Mouse (Mus musculus) forebrain, postnatal 0 days (tissue): ENCODE measurements around the gene Brd1. TPM values are rescaled to one million over a fixed set of nuclear protein-coding genes. Genes with fewer than 3 reads are reported as not detected.

Source experiments
- ATAC-seq: fragments of 200-750 bp; cut with Nextera tagmentation; 2 replicates; pipeline ENCODE4 v1.8.0; 2017; ENCODE audit warnings: mild to moderate bottlenecking, moderate library complexity
- DNase-seq: peaks from one replicate; pipeline ENCODE4 v3.0.0-alpha.2; 2015
- H3K27ac ChIP-seq: fragments of 300-500 bp; sonication (generic); 2 replicates; pipeline ENCODE4 v1.5.1; 2014; ENCODE audit warnings: low read depth, mild to moderate bottlenecking, antibody characterized with exemption, low read length, moderate library complexity, mixed read lengths
- H3K27me3 ChIP-seq: fragments of 300-500 bp; sonication (generic); 2 replicates; pipeline ENCODE4 v1.6.1; 2014; ENCODE audit warnings: mild to moderate bottlenecking, low read length, mixed read lengths; ENCODE audit not compliant: insufficient read depth
- H3K36me3 ChIP-seq: fragments of 300-500 bp; sonication (generic); 2 replicates; pipeline ENCODE4 v1.6.1; 2014; ENCODE audit warnings: mild to moderate bottlenecking, moderate library complexity; ENCODE audit not compliant: insufficient read depth
- H3K4me1 ChIP-seq: fragments of 300-500 bp; sonication (generic); 2 replicates; pipeline ENCODE4 v1.6.1; 2014; ENCODE audit warnings: antibody characterized with exemption; ENCODE audit not compliant: insufficient read depth
- H3K4me2 ChIP-seq: fragments of 300-500 bp; sonication (generic); 2 replicates; pipeline ENCODE4 v1.6.1; 2014; ENCODE audit warnings: low read depth, mild to moderate bottlenecking, moderate library complexity
- H3K4me3 ChIP-seq: fragments of 300-500 bp; sonication (generic); 2 replicates; pipeline ENCODE4 v1.5.1; 2014; ENCODE audit warnings: low read depth, low read length, mixed read lengths
- H3K9ac ChIP-seq: fragments of 300-500 bp; sonication (generic); 2 replicates; pipeline ENCODE4 v1.6.1; 2014; ENCODE audit warnings: mild to moderate bottlenecking
- H3K9me3 ChIP-seq: fragments of 300-500 bp; sonication (generic); 2 replicates; pipeline ENCODE4 v1.6.1; 2016; ENCODE audit warnings: low read length
- CTCF ChIP-seq: sonication (generic); IDR thresholded peaks from 2 replicates; pipeline ENCODE4 v1.5.1; 2016; ENCODE audit warnings: antibody characterized with exemption, control low read depth, low read depth
- WGBS: fragments of 180-500 bp; shearing (Covaris S2); extraction: QIAGEN DNeasy Blood & Tissue Kit; methylation state at CpG from one replicate; pipeline ENCODE4 v1.1.7; 2014; 5-methylcytosine and 5-hydroxymethylcytosine counted together
- polyA plus RNA-seq: library from polyadenylated mRNA; unstranded; fragments of >200 nt; fragmentation: Nextera tagmentation; extraction: Ambion mirVana; gene quantifications from 2 replicates; pipeline ENCODE4 v1.2.1, GENCODE M21; 2015
- total RNA-seq: library from RNA; depleted of rRNA; stranded (reverse); fragments of >200 nt; gene quantifications from 2 replicates; pipeline ENCODE4 v1.2.3, GENCODE M21; 2014

The Brd1 gene
- total and polyA plus RNA-seq, 2 experiments from 2014 or later, result 13.0 to 63.6 TPM

- DNase-seq (no peak), ATAC-seq (no peak)
- Histone ChIP-seq H3K9me3 (no peaks in the 10 kb centered on the region), H3K36me3 (peaks cover 61% of the 10 kb centered on the region), H3K4me1 (no peaks in the 10 kb centered on the region), H3K27ac (no peak overlapping the region), H3K27me3 (no peaks in the 10 kb centered on the region), H3K9ac (no peak overlapping the region), H3K4me2 (no peak overlapping the region), H3K4me3 (no peak overlapping the region)
- no peak for TF ChIP-seq CTCF
- WGBS, result 86% methylated on average over 10 of the region's 10 CpGs
These were observed 45.9 kb downstream of the Brd1 start for GRCm38 (mm10) chr15:88688120-88688519.

- no peak for TF ChIP-seq CTCF
- no peak for ATAC-seq
These were observed 47.3 kb downstream of the Brd1 start for GRCm38 (mm10) chr15:88686725-88687124.

GRCm38 (mm10) chr15:88684039-88684438 lies 50.0 kb downstream of the Brd1 start:
- ATAC-seq (no peak), DNase-seq (no peak)
- Histone ChIP-seq H3K27ac (no peak overlapping the region), H3K27me3 (no peaks in the 10 kb centered on the region), H3K36me3 (peaks cover 25% of the 10 kb centered on the region), H3K9me3 (no peaks in the 10 kb centered on the region), H3K9ac (no peak overlapping the region), H3K4me3 (no peak overlapping the region), H3K4me1 (no peaks in the 10 kb centered on the region), H3K4me2 (no peak overlapping the region)
- no peak for TF ChIP-seq CTCF
- 93% methylated on average over 6 of the region's 6 CpGs for WGBS

More at GRCm38 (mm10) chr15:88686725-88687124, 47.3 kb downstream of the Brd1 start:
- Histone ChIP-seq H3K9me3 (no peaks in the 10 kb centered on the region), H3K27me3 (no peaks in the 10 kb centered on the region), H3K27ac (no peak overlapping the region), H3K36me3 (peaks cover 51% of the 10 kb centered on the region), H3K9ac (no peak overlapping the region), H3K4me2 (no peak overlapping the region), H3K4me3 (no peak overlapping the region), H3K4me1 (no peaks in the 10 kb centered on the region)
- DNase-seq, result no peak
- 84% methylated on average over 5 of the region's 5 CpGs for WGBS

- Histone ChIP-seq H3K4me1 (0 out of 2 replicates have a peak, but pooled peaks cover 5% of the 10 kb centered on the region), H3K4me3 (no peak overlapping the region), H3K27ac (no peak overlapping the region), H3K4me2 (no peak overlapping the region), H3K9ac (no peak overlapping the region), H3K9me3 (no peaks in the 10 kb centered on the region), H3K36me3 (peaks cover 10% of the 10 kb centered on the region), H3K27me3 (no peaks in the 10 kb centered on the region)
- TF ChIP-seq CTCF, result no peak
- ATAC-seq, result no peak
- 62% methylated on average over 5 of the region's 5 CpGs for WGBS
- DNase-seq, result no peak
These were observed 53.1 kb downstream of the Brd1 start for GRCm38 (mm10) chr15:88680931-88681330.

- peak; percentile 35 for DNase-seq
- Histone ChIP-seq H3K4me3 (no peak overlapping the region), H3K27ac (no peak overlapping the region), H3K9ac (no peak overlapping the region), H3K4me2 (no peak overlapping the region), H3K4me1 (0 out of 2 replicates have a peak, but pooled peaks cover 5% of the 10 kb centered on the region), H3K36me3 (no peaks in the 10 kb centered on the region), H3K27me3 (no peaks in the 10 kb centered on the region), H3K9me3 (no peaks in the 10 kb centered on the region)
- no peak for ATAC-seq
- WGBS, result 80% methylated on average over 5 of the region's 5 CpGs
- TF ChIP-seq CTCF, result no peak
These were observed 56.5 kb downstream of the Brd1 start for GRCm38 (mm10) chr15:88677568-88677967.

GRCm38 (mm10) chr15:88675998-88676397 lies 58.0 kb downstream of the Brd1 start:
- H3K9ac ChIP-seq, result no peak overlapping the region
- DNase-seq (no peak), ATAC-seq (peak; percentile 38; the same call in 1 of the 2 replicates)
- WGBS, result 57% methylated on average over 5 of the region's 5 CpGs
- no peaks in the 10 kb centered on the region for H3K36me3 ChIP-seq
- H3K4me1 ChIP-seq, result 0 out of 2 replicates have a peak, but pooled peaks cover 5% of the 10 kb centered on the region
- no peaks in the 10 kb centered on the region for H3K27me3 ChIP-seq
- H3K4me3 ChIP-seq, result no peak overlapping the region
- TF ChIP-seq CTCF, result no peak
- no peaks in the 10 kb centered on the region for H3K9me3 ChIP-seq
- no peak overlapping the region for H3K4me2 ChIP-seq
- no peak overlapping the region for H3K27ac ChIP-seq

GRCm38 (mm10) chr15:88668693-88669092 lies 65.3 kb downstream of the Brd1 start:
- H3K9me3 ChIP-seq, result no peaks in the 10 kb centered on the region
- H3K4me3 ChIP-seq, result no peak overlapping the region
- H3K4me1 ChIP-seq, result no peaks in the 10 kb centered on the region
- 54% methylated on average over 2 of the region's 2 CpGs for WGBS
- H3K27me3 ChIP-seq, result no peaks in the 10 kb centered on the region
- H3K36me3 ChIP-seq, result no peaks in the 10 kb centered on the region
- no peak overlapping the region for H3K9ac ChIP-seq
- DNase-seq (peak; percentile 45), ATAC-seq (peak; percentile 67)
- H3K27ac ChIP-seq, result no peak overlapping the region
- H3K4me2 ChIP-seq, result no peak overlapping the region
- TF ChIP-seq CTCF, result no peak
